Mouse (Mus musculus) olfactory bulb, adult 2 months (tissue): ENCODE results near the gene Shisa7.

Experiments used
- CTCF ChIP-seq: fragments of 200-500 bp; IDR thresholded peaks from 2 replicates; pipeline ENCODE4 v1.5.1; 2012; ENCODE audit warnings: low read depth, mild to moderate bottlenecking, low read length, moderate library complexity; ENCODE audit not compliant: insufficient read depth
- POLR2A ChIP-seq: fragments of 200-500 bp; IDR thresholded peaks from 2 replicates; pipeline ENCODE4 v1.6.1; 2012; ENCODE audit warnings: mild to moderate bottlenecking, low read depth, low read length, moderate library complexity; ENCODE audit not compliant: insufficient read depth

DNA sequence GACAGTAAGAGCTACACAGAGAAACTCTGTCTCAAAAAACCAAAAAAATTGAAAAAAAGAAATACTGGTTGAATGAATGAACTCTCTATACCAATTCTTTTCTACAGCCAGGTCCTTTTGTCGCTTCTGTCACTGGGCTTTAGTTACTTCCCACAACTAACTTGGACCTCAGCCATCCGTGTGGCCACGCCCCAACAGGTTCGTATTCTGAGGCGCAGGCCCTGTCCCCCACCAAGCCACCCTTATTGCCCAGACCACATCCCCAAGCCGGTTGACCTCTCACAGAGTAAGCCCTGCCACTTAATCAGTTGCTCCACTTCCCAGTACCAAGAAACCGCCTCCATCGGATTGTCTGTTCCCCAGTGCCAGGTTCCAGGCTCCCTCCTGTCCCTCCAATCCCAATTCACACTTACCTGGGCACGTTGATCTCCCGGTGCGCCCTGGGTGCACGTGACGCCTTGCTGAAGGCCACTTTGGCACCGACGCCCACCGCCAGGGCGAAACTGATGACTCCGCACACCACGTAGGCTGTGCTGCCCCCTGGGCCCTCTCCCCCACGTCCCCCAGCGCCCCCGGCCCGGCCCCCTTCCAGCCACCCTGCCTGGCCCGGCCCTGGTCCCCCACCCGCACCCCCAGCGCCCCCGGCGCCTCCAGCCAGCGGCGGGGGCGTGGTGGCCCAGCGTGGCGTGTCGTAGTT is 8.7 kb downstream of the Shisa7 start:
- no peak for TF ChIP-seq POLR2A
- TF ChIP-seq CTCF, result no peak
